Mouse (Mus musculus) liver, embryonic 15.5 days (tissue): ENCODE results near the gene Nr6a1. TPM values are rescaled to one million over a fixed set of nuclear protein-coding genes. Genes with fewer than 3 reads are reported as not detected.
A peak's percentile ranks its signal among the peaks of the same experiment; 100 is the strongest.

ENCODE experiments used
- ATAC-seq: fragments of 200-750 bp; cut with Nextera tagmentation; 2 replicates; pipeline ENCODE4 v1.8.0; 2017; ENCODE audit warnings: moderate number of reproducible peaks, mild to moderate bottlenecking, moderate library complexity; ENCODE audit not compliant: insufficient read depth
- H3K27ac ChIP-seq: fragments of 300-500 bp; sonication (generic); replicated peaks from 2 replicates; pipeline ENCODE4 v1.5.1; 2015; ENCODE audit warnings: mild to moderate bottlenecking, inconsistent platforms
- H3K27me3 ChIP-seq: fragments of 300-500 bp; sonication (generic); 2 replicates; pipeline ENCODE4 v1.6.1; 2015; ENCODE audit warnings: mild to moderate bottlenecking, inconsistent platforms
- H3K36me3 ChIP-seq: fragments of 300-500 bp; sonication (generic); replicated peaks from 2 replicates; pipeline ENCODE4 v1.6.1; 2015; ENCODE audit warnings: moderate library complexity, mild to moderate bottlenecking, inconsistent platforms
- H3K4me1 ChIP-seq: fragments of 300-500 bp; sonication (generic); replicated peaks from 2 replicates; pipeline ENCODE4 v1.6.1; 2015; ENCODE audit warnings: inconsistent platforms
- H3K4me2 ChIP-seq: fragments of 300-500 bp; sonication (generic); 2 replicates; pipeline ENCODE4 v1.6.1; 2015; ENCODE audit warnings: moderate library complexity, mild to moderate bottlenecking, inconsistent platforms
- H3K4me3 ChIP-seq: fragments of 300-500 bp; sonication (generic); replicated peaks from 2 replicates; pipeline ENCODE4 v1.5.1; 2015; ENCODE audit warnings: mild to moderate bottlenecking, inconsistent platforms
- H3K9ac ChIP-seq: fragments of 300-500 bp; sonication (generic); 2 replicates; pipeline ENCODE4 v1.6.1; 2015; ENCODE audit warnings: moderate library complexity, mild to moderate bottlenecking, inconsistent platforms
- H3K9me3 ChIP-seq: fragments of 300-500 bp; sonication (generic); replicated peaks from 2 replicates; pipeline ENCODE4 v1.6.1; 2016; ENCODE audit warnings: inconsistent platforms
- WGBS: fragments of 180-500 bp; shearing (Covaris S2); methylation state at CpG from one replicate; pipeline ENCODE4 v1.1.7; 2015; ENCODE audit warnings: mixed read lengths; ENCODE audit not compliant: insufficient replicate concordance; 5-methylcytosine and 5-hydroxymethylcytosine counted together
- polyA plus RNA-seq: library from polyadenylated mRNA; unstranded; fragments of >200 nt; fragmentation: Nextera tagmentation; extraction: Ambion mirVana; gene quantifications from 2 replicates; pipeline ENCODE4 v1.2.1, GENCODE M21; 2015

Gene Nr6a1
- polyA plus RNA-seq, 1 experiment from 2014 or later = 1.1 TPM

DNA sequence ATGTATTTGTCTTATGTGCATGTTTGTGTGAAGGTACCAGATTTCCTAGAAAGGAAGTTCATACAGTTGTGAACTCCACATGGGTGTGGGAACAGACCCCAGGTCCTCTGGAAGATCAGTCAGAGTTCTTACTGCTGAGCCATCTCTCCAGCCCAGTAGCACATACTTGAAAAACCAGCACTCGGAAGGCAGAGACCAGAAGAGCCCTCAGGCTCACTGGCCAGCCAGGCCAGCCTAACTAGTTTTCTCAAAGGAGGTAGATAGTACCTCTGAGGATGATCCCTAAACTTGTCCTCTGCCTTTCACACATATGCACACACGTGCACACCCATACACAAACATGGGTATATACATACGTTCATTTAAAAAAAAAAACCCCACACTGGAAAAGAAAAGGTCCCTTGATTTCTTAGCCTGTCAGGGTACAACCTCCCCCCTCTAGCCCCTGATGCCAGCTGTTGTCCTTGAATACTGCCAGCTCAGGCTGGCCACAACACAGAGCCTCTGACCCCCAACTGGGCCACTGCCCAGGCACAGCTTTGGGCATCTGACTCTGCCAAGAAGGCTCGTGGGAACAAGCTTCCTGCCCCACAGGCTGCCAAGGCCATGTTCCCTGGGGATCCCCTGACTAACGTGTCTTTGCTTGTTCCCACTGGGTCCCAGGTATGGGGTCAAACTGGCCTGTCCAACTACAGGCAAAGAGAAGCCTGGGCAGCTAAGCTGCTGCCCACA lies 25.8 kb upstream of the Nr6a1 start:
- Histone ChIP-seq H3K27ac (no peak overlapping the region), H3K36me3 (no peaks in the 10 kb centered on the region)
- 71% methylated on average over 5 of the region's 5 CpGs for WGBS

DNA sequence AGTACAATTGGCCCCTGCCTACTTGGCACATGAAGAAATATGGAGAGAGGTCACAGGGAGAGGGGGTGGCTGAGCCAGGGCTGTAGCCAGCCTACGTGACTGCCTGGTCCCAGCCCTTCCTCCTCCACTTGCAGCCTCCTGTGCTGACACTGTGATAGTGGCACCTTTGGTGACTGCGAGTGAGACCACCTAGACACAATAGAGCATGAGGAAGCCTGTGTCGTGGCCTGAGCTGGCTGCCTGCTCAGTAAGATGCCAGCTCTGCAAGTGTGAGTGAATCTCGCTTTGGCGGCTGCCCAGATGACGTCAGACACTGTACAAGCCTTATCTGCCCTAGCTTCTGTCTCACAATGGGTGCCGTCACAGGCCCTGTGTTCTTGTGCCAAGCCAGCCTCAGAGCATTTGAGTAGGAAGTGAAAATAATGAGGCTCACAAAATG lies 22.8 kb upstream of the Nr6a1 start:
- no peaks in the 10 kb centered on the region for H3K9me3 ChIP-seq
- H3K27ac ChIP-seq = peak overlapping the region; percentile 14; the same call in 1 of the 2 replicates
- no peaks in the 10 kb centered on the region for H3K27me3 ChIP-seq
- WGBS = 27% methylated on average over 7 of the region's 7 CpGs
- no peaks in the 10 kb centered on the region for H3K36me3 ChIP-seq
- peak; percentile 82 for ATAC-seq
- no peak overlapping the region for H3K4me3 ChIP-seq
- peak overlapping the region; percentile 23 for H3K4me2 ChIP-seq
- 0 out of 2 replicates have a peak overlapping the region, but pooled peaks have one; percentile 11 for H3K9ac ChIP-seq
- H3K4me1 ChIP-seq = peaks cover 25% of the 10 kb centered on the region

More for the DNA sequence above, 25.8 kb upstream of the Nr6a1 start:
- Histone ChIP-seq H3K4me1 (peaks cover 34% of the 10 kb centered on the region), H3K27me3 (no peaks in the 10 kb centered on the region), H3K4me3 (no peak overlapping the region), H3K4me2 (no peak overlapping the region), H3K9ac (no peak overlapping the region), H3K9me3 (no peaks in the 10 kb centered on the region)
- ATAC-seq = no peak

DNA sequence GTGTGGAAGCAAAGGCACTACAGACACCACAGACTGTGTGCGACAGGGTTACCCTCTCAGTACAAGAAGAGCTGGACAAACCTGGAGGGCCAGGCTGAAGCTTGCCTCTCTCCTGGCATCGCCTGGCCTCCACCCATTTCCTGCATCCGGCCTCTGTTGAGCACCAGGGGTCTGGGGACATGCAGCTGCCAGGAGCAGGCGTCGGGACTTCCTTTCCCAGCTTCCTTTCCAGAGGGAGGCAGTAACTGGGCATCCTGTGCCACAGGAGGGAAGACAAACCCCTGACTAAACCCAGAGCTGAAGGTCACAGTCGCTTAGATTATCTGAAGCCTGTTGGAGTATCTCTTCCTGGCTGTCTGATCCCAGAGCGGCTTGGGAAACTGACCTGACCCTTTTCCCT lies 20.1 kb upstream of the Nr6a1 start:
- Histone ChIP-seq H3K27me3 (no peaks in the 10 kb centered on the region), H3K4me2 (no peak overlapping the region)
- WGBS = 28% methylated on average over 7 of the region's 7 CpGs

DNA sequence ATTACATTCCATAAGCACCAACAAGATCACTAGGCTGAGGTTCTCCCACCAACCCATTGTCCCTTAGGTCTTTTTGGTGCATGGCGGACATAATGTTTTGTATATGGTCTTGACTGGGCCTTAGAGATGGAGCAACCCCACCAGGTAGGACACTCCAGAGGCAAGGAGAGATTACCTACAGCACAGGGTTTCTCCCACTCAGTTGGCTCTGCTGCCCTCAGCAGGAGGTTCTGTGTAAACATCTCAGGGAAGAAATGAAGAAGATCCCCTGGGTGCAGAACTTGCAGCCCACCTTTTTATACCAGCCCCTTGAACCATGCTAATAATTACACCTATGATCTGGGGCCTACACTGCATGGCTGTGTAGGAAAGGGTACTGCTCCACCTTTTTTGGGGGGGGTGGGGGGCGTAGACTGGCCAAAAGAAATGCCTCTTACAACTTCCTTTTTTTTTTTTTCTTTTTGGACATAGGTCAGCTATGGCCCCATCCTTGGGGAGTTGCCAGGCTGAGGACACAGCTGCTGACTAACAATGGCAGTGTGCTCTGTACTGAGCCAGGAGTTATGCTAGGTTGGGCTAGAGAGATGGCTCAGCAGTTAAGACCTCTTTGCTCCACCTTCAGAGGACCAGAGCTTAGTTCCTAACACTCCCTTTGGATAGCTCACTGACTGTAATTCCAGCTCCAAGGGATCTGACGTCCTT lies 17.1 kb upstream of the Nr6a1 start:
- Histone ChIP-seq H3K9ac (no peak overlapping the region), H3K4me3 (no peak overlapping the region), H3K27ac (no peak overlapping the region), H3K4me1 (peaks cover 7% of the 10 kb centered on the region; the same call in 1 of the 2 replicates), H3K36me3 (no peaks in the 10 kb centered on the region), H3K27me3 (no peaks in the 10 kb centered on the region; the same call in 1 of the 2 replicates), H3K4me2 (no peak overlapping the region), H3K9me3 (no peaks in the 10 kb centered on the region)
- WGBS = 52% methylated on average over 3 of the region's 3 CpGs
- no peak for ATAC-seq

More for the DNA sequence above, 20.1 kb upstream of the Nr6a1 start:
- no peaks in the 10 kb centered on the region for H3K9me3 ChIP-seq
- H3K4me1 ChIP-seq = peaks cover 25% of the 10 kb centered on the region
- ATAC-seq = no peak
- no peaks in the 10 kb centered on the region for H3K36me3 ChIP-seq
- H3K4me3 ChIP-seq = no peak overlapping the region
- H3K9ac ChIP-seq = no peak overlapping the region
- no peak overlapping the region for H3K27ac ChIP-seq

GRCm38 (mm10) chr2:38943977-38944376 lies 16.5 kb upstream of the Nr6a1 start:
- H3K9me3 ChIP-seq = no peaks in the 10 kb centered on the region
- no peak overlapping the region for H3K27ac ChIP-seq
- H3K9ac ChIP-seq = no peak overlapping the region
- H3K4me1 ChIP-seq = peaks cover under 1% of the 10 kb centered on the region; the same call in 1 of the 2 replicates
- no peaks in the 10 kb centered on the region for H3K36me3 ChIP-seq
- H3K4me3 ChIP-seq = no peak overlapping the region
- H3K4me2 ChIP-seq = no peak overlapping the region
- ATAC-seq = no peak
- no peaks in the 10 kb centered on the region; the same call in 1 of the 2 replicates for H3K27me3 ChIP-seq
- WGBS = 41% methylated on average over 2 of the region's 2 CpGs

GRCm38 (mm10) chr2:38943161-38943560 lies 15.7 kb upstream of the Nr6a1 start:
- no peak overlapping the region for H3K9ac ChIP-seq
- H3K4me1 ChIP-seq = peaks cover 1% of the 10 kb centered on the region; the same call in 1 of the 2 replicates
- no peaks in the 10 kb centered on the region for H3K9me3 ChIP-seq
- H3K4me2 ChIP-seq = no peak overlapping the region
- no peaks in the 10 kb centered on the region for H3K36me3 ChIP-seq
- no peak for ATAC-seq
- H3K27me3 ChIP-seq = no peaks in the 10 kb centered on the region; the same call in 1 of the 2 replicates
- H3K4me3 ChIP-seq = no peak overlapping the region
- 77% methylated on average over 5 of the region's 5 CpGs for WGBS
- no peak overlapping the region for H3K27ac ChIP-seq

- WGBS = 60% methylated on average over 2 of the region's 2 CpGs
- no peak overlapping the region for H3K4me2 ChIP-seq
Observed at GRCm38 (mm10) chr2:38941898-38942297, 14.4 kb upstream of the Nr6a1 start.

DNA sequence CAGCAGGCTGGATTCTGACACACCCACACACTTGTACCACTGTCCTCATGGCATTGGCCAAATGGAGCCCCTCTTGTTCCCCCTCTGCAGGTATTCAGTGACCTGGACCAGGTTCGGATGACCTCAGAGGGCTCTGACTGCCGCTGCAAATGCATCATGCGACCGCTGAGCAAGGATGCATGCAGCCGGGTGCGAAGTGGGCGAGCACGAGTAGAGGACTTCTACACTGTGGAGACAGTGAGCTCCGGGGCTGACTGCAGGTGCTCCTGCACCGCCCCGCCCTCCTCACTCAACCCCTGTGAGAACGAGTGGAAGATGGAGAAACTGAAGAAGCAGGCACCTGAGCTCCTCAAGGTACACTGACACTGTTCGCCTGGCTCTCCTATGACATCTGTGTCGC lies 13.9 kb upstream of the Nr6a1 start:
- Histone ChIP-seq H3K27ac (no peak overlapping the region), H3K4me3 (no peak overlapping the region), H3K4me2 (no peak overlapping the region), H3K27me3 (no peaks in the 10 kb centered on the region; the same call in 1 of the 2 replicates), H3K9me3 (no peaks in the 10 kb centered on the region), H3K36me3 (no peaks in the 10 kb centered on the region), H3K9ac (no peak overlapping the region), H3K4me1 (peaks cover 9% of the 10 kb centered on the region; the same call in 1 of the 2 replicates)
- ATAC-seq = no peak
- 69% methylated on average over 14 of the region's 14 CpGs for WGBS

More at GRCm38 (mm10) chr2:38941898-38942297, 14.4 kb upstream of the Nr6a1 start:
- H3K4me3 ChIP-seq = no peak overlapping the region
- H3K36me3 ChIP-seq = no peaks in the 10 kb centered on the region
- no peak overlapping the region for H3K27ac ChIP-seq
- no peak for ATAC-seq
- peaks cover 9% of the 10 kb centered on the region; the same call in 1 of the 2 replicates for H3K4me1 ChIP-seq
- H3K27me3 ChIP-seq = no peaks in the 10 kb centered on the region; the same call in 1 of the 2 replicates
- no peak overlapping the region for H3K9ac ChIP-seq
- no peaks in the 10 kb centered on the region for H3K9me3 ChIP-seq

DNA sequence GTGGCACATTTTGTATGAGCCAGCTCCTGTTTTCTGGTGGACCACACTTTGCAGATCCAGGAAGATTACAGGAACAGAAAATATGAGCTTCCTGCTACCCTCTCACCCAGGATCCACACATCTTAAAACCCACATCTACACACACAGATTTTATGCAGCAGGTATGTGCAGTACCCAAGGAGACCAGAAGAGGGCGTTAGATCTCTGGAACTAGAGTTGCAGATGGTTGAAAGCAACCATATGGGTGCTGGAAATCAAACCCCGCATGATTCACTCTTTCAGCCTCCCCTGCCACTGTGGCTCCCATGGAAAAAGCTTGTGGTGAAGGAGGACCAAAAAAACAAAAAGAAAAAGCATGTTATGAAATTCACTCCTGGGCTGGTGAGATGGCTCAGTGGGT lies 11.6 kb upstream of the Nr6a1 start:
- no peak overlapping the region for H3K4me3 ChIP-seq
- H3K27ac ChIP-seq = no peak overlapping the region
- no peak overlapping the region for H3K4me2 ChIP-seq
- no peaks in the 10 kb centered on the region for H3K36me3 ChIP-seq
- WGBS = 49% methylated on average over 2 of the region's 2 CpGs
- H3K9ac ChIP-seq = no peak overlapping the region
- ATAC-seq = no peak
- H3K4me1 ChIP-seq = peaks cover 9% of the 10 kb centered on the region; the same call in 1 of the 2 replicates
- peaks cover 11% of the 10 kb centered on the region; the same call in 1 of the 2 replicates for H3K27me3 ChIP-seq
- no peaks in the 10 kb centered on the region for H3K9me3 ChIP-seq

- peak; percentile 22; the same call in 1 of the 2 replicates for ATAC-seq
- WGBS = 24% methylated on average over 1 of the region's 1 CpGs
- Histone ChIP-seq H3K9ac (no peak overlapping the region), H3K27me3 (peaks cover 21% of the 10 kb centered on the region; the same call in 1 of the 2 replicates), H3K4me1 (peaks cover 9% of the 10 kb centered on the region; the same call in 1 of the 2 replicates), H3K36me3 (no peaks in the 10 kb centered on the region), H3K4me2 (no peak overlapping the region), H3K9me3 (no peaks in the 10 kb centered on the region), H3K27ac (no peak overlapping the region), H3K4me3 (no peak overlapping the region)
Observed at GRCm38 (mm10) chr2:38938007-38938406, 10.5 kb upstream of the Nr6a1 start.

DNA sequence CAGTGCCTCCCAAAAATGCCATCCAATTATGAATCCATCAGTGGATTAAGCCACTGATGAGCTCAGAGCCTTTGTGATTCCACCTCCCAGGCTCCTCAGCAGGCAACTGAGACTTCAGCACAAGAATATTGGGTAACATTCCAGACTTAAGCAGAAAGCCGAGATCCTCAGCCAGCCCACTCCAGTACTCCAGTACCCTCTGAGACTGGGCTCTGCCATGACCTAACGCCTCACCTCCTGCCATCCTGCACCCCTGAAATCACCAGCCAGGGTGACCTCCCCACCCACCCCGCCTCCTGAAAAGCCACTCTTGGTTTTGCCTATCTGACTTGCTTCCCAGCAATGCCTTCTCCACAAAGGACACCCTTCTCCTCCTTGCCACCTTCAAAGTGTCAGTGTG lies 9.9 kb upstream of the Nr6a1 start:
- 76% methylated on average over 3 of the region's 3 CpGs for WGBS
- H3K27me3 ChIP-seq = peaks cover 25% of the 10 kb centered on the region; the same call in 1 of the 2 replicates
- H3K9me3 ChIP-seq = no peaks in the 10 kb centered on the region
- H3K4me1 ChIP-seq = peaks cover 9% of the 10 kb centered on the region; the same call in 1 of the 2 replicates
- H3K36me3 ChIP-seq = no peaks in the 10 kb centered on the region
- no peak for ATAC-seq
- no peak overlapping the region for H3K9ac ChIP-seq
- no peak overlapping the region for H3K4me2 ChIP-seq
- H3K4me3 ChIP-seq = no peak overlapping the region
- no peak overlapping the region for H3K27ac ChIP-seq
